ENCODE assay signal across 17 mouse cellular contexts in the genomic region with DNA sequence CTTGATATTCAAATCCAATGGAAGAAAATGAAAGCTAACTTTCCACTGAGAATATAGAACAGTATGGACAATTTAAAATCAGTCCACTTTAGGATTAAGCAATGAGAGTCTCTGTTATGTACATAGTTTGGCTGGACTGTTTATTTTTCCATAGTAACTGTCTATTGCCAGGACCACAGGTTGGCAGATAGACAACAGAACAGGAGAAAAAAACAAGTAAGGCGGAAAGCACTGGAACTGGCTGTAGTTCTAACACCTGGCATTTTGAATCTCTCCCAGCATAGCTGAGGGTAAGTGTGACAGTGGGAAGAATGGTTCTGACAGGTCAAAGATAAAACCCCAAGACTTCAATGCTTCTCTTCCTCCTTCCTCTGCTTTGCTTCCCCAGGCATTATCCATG.
DNase-seq lines count a peak whose midpoint lies in the region; ATAC-seq and TF ChIP-seq lines count a peak whose summit lies in the region.
"Had no signal": no experiment of that assay in that cellular context is flagged by ENCODE, and none has a peak within 500 bp of the region (broad histone marks: within the 10 kb centered on the region; RNA-seq: fewer than 3 reads in every experiment).

No protein-coding gene starts in this region.

- TF ChIP-seq POLR2A in brain, embryonic 14.5 days (IDR thresholded peaks at IDR 0.05; ENCODE audit: borderline replicate concordance, extremely low read depth, insufficient read depth, insufficient read length, poor library complexity, severe bottlenecking) = no peak
- no peak for TF ChIP-seq POLR2A in cerebellum, adult 2 months (IDR thresholded peaks at IDR 0.05; ENCODE audit: borderline replicate concordance, insufficient read depth, low read length)

- no peak overlapping the region for H3K9ac ChIP-seq in heart, embryonic 13.5 days
- no peak overlapping the region for H3K9ac ChIP-seq in heart, postnatal 0 days (replicated peaks; ENCODE audit: low read depth, low read length)
- H3K9ac ChIP-seq: forebrain, embryonic 13.5 days; lung, embryonic 15.5 days; midbrain, embryonic 12.5 days had no signal

- no peaks in the 10 kb centered on the region for H3K9me3 ChIP-seq in heart, embryonic 13.5 days
- no peaks in the 10 kb centered on the region for H3K9me3 ChIP-seq in heart, postnatal 0 days (replicated peaks; ENCODE audit: control insufficient read depth, low read length)
- H3K9me3 ChIP-seq: forebrain, embryonic 13.5 days; lung, embryonic 15.5 days; midbrain, embryonic 12.5 days had no signal

- no peak for DNase-seq in heart, postnatal 25 days (ENCODE audit: low spot score)
- DNase-seq in brain, embryonic 14.5 days (ENCODE audit: low read depth) = peak; percentile 12
- peak; percentile 71 to 95 for DNase-seq in cerebellum, adult 2 months
- DNase-seq in heart, postnatal 0 days (ENCODE audit: low spot score) = peak; percentile 9
- no peak for DNase-seq in left cerebral cortex, postnatal 36 days (ENCODE audit: low spot score in 2 of 2)
- DNase-seq in adrenal gland, adult 18-20 months (ENCODE audit: low spot score in 2 of 2) = no peak
- DNase-seq: adrenal gland, postnatal 14 days; gastrocnemius, postnatal 25 days; kidney, adult 18-20 months; kidney, postnatal 25 days; layer of hippocampus, adult 9-11 months; retina, postnatal 1 day had no signal

- intact Hi-C loops in heart, postnatal 25 days (cut with DNase I) = no loop called here
- intact Hi-C loops in left cerebral cortex, postnatal 36 days (cut with DNase I) = no loop called here

- whole genome bisulfite sequencing in heart, embryonic 13.5 days = 52% methylated on average over 1 of the region's 1 CpGs
- 16% methylated on average over 1 of the region's 1 CpGs for WGBS in cerebellum, adult 2 months
- WGBS in heart, postnatal 0 days = 52% methylated on average over 1 of the region's 1 CpGs

- no peak for TF ChIP-seq CTCF in brain, embryonic 14.5 days (IDR thresholded peaks at IDR 0.05; ENCODE audit: borderline replicate concordance, extremely low read depth, insufficient read depth, insufficient read length)
- no peak for TF ChIP-seq CTCF in cerebellum, adult 2 months (IDR thresholded peaks at IDR 0.05; ENCODE audit: borderline replicate concordance, insufficient read depth, low read depth, low read length)
- no peak for TF ChIP-seq CTCF in heart, postnatal 0 days (IDR thresholded peaks at IDR 0.05; ENCODE audit: low read depth)

- no peak for TF ChIP-seq EP300 in heart, postnatal 0 days (IDR thresholded peaks at IDR 0.05; ENCODE audit: low read depth)

- no peaks in the 10 kb centered on the region for H3K4me1 ChIP-seq in heart, embryonic 13.5 days
- H3K4me1 ChIP-seq in cerebellum, adult 2 months (ENCODE audit: control insufficient read depth, insufficient read depth, low read length) = peaks cover 12% of the 10 kb centered on the region; the same call in 1 of the 2 replicates
- no peaks in the 10 kb centered on the region for H3K4me1 ChIP-seq in heart, postnatal 0 days (ENCODE audit: control insufficient read depth, insufficient read depth)
- H3K4me1 ChIP-seq: forebrain, embryonic 13.5 days; lung, embryonic 15.5 days; midbrain, embryonic 12.5 days had no signal

- no peaks in the 10 kb centered on the region for H3K27me3 ChIP-seq in heart, embryonic 13.5 days (replicated peaks)
- no peaks in the 10 kb centered on the region for H3K27me3 ChIP-seq in cerebellum, adult 2 months (ENCODE audit: control insufficient read depth, insufficient read depth, low read length)
- H3K27me3 ChIP-seq in heart, postnatal 0 days (ENCODE audit: control insufficient read depth, insufficient read depth, low read length) = no peaks in the 10 kb centered on the region
- H3K27me3 ChIP-seq: forebrain, embryonic 13.5 days; lung, embryonic 15.5 days; midbrain, embryonic 12.5 days had no signal

- H3K4me2 ChIP-seq in heart, embryonic 13.5 days = no peak overlapping the region
- H3K4me2 ChIP-seq in heart, postnatal 0 days (ENCODE audit: low read depth, low read length) = no peak overlapping the region
- H3K4me2 ChIP-seq: forebrain, embryonic 13.5 days; lung, embryonic 15.5 days; midbrain, embryonic 12.5 days had no signal

- no peak overlapping the region for H3K4me3 ChIP-seq in heart, embryonic 13.5 days
- no peak overlapping the region for H3K4me3 ChIP-seq in cerebellum, adult 2 months (replicated peaks; ENCODE audit: insufficient read depth, low read depth, low read length)
- no peak overlapping the region for H3K4me3 ChIP-seq in heart, postnatal 0 days (ENCODE audit: low read depth, low read length)
- H3K4me3 ChIP-seq: forebrain, embryonic 13.5 days; lung, embryonic 15.5 days; midbrain, embryonic 12.5 days; myocyte had no signal

- no peak for ATAC-seq in heart, embryonic 13.5 days (ENCODE audit: extremely low read depth, insufficient number of reproducible peaks, low FRiP score, low TSS enrichment)
- no peak; the same call in 1 of the 2 replicates for ATAC-seq in heart, postnatal 0 days (ENCODE audit: insufficient read depth, low read depth)
- ATAC-seq: forebrain, embryonic 13.5 days had no signal

- no peaks in the 10 kb centered on the region for H3K36me3 ChIP-seq in heart, embryonic 13.5 days
- no peaks in the 10 kb centered on the region for H3K36me3 ChIP-seq in heart, postnatal 0 days (replicated peaks; ENCODE audit: control insufficient read depth, insufficient read depth, low read length)
- H3K36me3 ChIP-seq: lung, embryonic 15.5 days; midbrain, embryonic 12.5 days had no signal

- H3K27ac ChIP-seq in heart, embryonic 13.5 days (replicated peaks) = 0 out of 2 replicates have a peak overlapping the region, but pooled peaks have one; percentile 25
- no peak overlapping the region; the same call in 1 of the 2 replicates for H3K27ac ChIP-seq in cerebellum, adult 2 months (ENCODE audit: insufficient read depth, low read length)
- no peak overlapping the region for H3K27ac ChIP-seq in heart, postnatal 0 days (ENCODE audit: low read depth)
- H3K27ac ChIP-seq: forebrain, embryonic 13.5 days; lung, embryonic 15.5 days; midbrain, embryonic 12.5 days had no signal

Comparison
In these comparisons a context has a peak if more than half of its experiments do, and no peak if none do; other contexts are left out.
1. DNase-seq: peak in brain, embryonic 14.5 days (single experiment), cerebellum, adult 2 months (2 of 2) and heart, postnatal 0 days (single experiment); none in heart, postnatal 25 days (single experiment), left cerebral cortex, postnatal 36 days (0 of 2) and adrenal gland, adult 18-20 months (0 of 2).